Mouse (Mus musculus): ENCODE results near the gene Hs3st2.
A peak's percentile ranks its signal among the peaks of the same experiment; 100 is the strongest.

Hs3st2 gene

DNA sequence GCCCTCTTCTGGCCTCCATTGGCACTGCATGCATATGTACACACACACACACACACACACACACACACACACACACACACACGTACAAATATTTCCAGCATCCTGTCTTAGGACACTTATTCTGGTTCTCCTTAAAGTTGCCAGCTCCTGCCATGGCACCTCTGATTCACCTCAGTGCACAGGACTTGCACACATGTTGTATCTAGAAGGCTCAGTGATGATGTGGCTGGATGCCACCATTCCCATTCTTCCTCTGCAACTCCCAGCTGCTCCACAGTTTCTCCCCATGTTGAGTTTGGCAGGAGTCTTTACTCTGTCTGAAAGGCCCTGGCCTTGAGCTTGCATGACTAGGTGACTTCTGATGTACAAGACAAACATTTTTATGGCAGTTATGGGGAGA, 65.1 kb downstream of the Hs3st2 start:
- DNase-seq (ENCODE audit: inconsistent age in 2 of 2, low spot score in 1 of 2), result no peak

DNA sequence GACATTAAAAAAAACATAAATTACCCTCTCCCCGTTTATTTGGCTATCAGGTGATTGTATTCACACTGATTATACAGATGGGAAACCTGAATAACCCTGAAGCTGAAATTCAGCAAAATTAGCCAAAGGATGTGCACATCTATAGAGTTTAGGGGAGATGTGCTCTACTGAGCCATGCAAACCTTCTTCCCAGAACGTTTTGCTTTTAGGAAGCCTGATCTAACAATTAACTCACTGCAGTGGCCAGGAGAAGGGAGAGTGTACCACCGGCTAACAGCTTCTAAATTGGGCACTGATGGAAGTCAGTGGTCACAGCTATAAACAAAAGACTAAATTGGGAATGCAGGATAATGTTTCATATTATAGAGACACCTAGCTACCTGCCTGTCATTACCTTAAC, 66.4 kb downstream of the Hs3st2 start:
- no peak for DNase-seq (ENCODE audit: inconsistent age in 2 of 2, low spot score in 1 of 2)

DNA sequence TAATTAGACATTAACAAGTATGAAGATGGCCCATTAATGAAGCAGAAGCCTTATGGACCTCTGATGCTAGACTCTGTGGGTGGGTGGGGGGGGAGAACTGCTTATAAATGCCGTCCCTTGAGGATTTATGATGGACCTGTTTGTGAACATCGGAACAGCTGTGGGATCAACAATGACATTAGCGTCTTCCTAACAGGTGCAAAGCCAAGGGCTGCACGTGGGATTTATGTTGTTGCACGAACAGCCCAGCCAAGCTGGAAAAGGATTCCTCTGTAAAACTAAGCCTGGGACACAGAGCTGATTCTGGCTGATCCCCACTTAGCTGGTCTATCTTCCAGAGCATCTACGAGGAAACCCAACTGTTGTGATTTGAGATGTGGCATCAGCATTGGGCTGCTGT, 69.0 kb downstream of the Hs3st2 start:
- DNase-seq (ENCODE audit: inconsistent age in 2 of 2, low spot score in 1 of 2), result no peak

DNA sequence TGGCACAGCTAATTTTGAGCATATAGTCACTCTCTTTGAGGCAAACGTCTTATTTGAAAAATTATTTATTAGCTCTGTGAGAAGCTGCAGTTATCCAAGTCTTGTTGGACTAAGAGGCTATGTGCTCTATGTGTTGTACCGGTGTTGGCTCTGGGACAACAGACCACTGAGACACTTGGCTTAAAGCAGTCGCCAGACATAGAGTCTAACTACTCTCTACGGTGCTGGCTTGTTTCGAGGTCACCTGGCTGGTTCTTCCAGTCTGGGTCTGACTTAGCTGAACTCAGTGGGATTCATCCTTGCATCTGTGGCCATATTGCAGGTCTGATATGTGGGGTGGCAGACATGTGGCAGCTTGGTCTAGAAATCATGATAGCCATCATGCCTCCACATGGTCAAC, 72.8 kb downstream of the Hs3st2 start:
- DNase-seq (ENCODE audit: inconsistent age in 2 of 2, low spot score in 1 of 2), result no peak

DNA sequence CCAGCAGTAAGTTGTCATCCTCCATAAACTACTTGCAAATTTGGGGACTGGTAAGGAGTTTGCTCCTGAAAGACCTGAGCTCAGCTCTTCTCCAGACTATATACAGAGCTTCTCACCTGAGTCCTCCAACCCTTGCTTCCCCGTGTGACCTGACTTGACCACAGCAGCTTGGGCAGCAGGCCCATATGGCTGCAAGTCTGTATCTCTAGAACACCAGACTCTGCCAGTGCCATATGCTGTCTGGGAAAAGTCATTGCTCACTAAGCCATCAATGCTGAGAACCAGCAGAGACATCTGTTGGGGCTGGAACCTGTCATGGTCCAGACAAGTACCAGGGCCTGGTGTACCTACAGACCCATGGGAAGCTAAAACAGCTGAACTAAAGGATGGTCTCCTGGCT, 73.5 kb downstream of the Hs3st2 start:
- DNase-seq (ENCODE audit: inconsistent age in 2 of 2, low spot score in 1 of 2), result no peak

DNA sequence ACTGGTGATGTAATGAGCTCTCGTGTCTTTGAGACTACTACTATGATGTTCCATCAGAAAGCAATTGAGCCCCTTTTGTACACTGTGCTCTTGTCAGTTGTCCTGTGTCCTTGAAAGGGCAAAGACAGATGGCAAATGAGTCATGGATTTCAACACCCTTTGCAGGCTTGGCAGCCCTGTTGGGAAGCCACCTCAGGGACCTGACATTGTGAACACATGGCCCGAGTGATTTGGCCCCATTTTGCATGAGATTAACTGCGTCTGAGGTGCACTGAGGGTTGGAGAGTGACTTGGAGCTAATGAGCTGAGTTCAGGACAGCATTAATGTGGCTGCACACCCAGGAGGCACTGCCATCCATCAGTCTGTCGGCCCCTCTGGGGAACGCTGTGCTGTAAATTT, 74.7 kb downstream of the Hs3st2 start:
- DNase-seq (ENCODE audit: inconsistent age in 2 of 2, low spot score in 1 of 2), result peak; percentile 19 to 59

DNA sequence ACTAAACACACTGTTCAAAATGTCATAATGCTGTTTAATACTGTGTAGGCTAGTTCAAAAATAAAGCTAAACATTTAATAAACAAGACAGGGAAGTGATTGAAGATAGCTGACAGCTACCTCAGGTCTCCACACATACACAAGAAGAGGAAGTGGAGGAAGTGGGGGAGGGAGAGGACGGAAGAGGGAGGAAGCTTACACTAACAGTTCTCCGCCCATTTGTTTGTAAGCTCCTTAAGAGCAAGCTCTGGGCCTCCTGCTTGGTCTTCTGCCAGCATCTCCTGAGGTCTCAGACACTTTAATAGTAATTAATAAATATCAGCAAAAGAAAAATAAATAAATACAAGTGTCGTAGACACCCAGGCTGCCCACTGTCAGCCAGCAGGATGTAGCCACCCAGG, 77.8 kb downstream of the Hs3st2 start:
- DNase-seq (ENCODE audit: inconsistent age in 2 of 2, low spot score in 1 of 2), result no peak

DNA sequence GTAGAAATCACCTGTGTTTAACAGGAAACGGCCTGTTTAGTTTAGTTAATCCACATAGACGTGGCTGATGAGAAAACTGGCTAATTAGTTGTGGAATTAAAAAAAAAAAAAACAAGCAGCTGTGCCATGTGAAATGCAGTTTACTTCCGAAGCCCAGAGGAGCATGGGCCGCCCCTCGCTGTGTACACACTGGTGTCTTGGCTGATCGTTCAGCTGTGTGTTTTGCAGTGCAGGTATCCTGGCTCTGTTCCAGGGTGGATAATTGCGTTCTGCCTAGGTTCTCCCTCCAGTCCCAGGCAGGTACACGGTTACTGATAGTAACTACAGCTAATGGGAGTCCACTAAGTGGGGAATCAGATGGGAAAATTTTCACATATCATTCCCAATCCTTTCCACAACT, 86.6 kb downstream of the Hs3st2 start:
- no peak for DNase-seq (ENCODE audit: inconsistent age in 2 of 2, low spot score in 1 of 2)

DNA sequence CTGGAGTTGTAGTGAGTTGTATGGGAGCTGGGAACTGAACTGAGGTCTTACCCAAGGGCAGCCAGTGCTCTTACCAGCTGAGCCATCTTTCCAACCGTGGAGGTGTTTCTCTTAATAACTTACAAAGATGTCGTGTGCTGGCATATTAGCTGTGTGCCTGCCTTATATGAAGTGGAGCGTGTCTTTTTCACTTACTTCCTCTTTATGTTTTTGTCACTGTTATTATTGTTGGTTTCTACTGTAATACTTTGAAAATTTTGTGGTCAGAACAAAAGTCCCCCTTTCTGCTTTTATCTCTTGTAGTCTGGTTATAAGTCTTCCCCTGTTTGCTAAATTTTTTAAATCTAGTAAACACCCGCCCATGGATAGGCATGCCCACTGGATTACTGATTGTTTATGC, 88.4 kb downstream of the Hs3st2 start:
- DNase-seq (ENCODE audit: inconsistent age in 2 of 2, low spot score in 1 of 2), result no peak

DNA sequence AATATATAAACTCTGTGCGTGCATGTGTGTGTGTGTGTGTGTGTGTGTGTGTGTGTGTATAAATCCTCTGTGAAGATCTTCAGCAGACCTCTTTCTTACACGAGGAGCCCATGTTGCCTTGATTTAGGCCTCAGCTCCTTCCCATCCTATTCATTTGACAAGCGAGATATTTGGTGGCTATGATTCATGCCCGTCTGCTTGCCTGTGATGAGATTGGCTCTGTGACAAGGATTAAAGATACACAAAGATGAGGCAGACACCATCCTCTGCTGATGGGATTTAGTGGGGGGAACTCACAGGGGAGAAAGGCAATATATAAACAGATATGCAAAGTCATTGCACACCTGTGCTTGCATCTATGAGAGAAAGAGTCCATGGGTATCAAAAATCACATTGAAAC, 92.9 kb downstream of the Hs3st2 start:
- no peak for DNase-seq (ENCODE audit: inconsistent age in 2 of 2, low spot score in 1 of 2)

DNA sequence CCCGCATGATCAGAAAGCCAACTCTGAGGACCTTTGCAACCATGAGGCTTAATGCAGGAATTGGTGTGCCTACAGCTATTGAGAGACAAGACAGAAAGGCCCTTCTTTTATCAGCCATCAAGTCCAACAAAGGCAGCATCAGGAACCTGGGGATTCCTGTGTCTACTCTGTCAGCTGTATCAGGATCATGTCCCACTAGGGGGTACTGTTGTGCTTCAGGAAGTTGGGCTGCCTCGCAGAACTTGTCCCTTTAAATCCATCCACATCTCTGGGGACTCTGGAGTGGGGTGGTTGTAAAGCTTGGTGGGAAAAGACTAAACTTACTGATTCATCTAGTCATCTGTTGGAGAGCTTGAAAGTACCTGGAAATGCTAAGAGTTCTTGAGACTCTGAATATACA, 93.6 kb downstream of the Hs3st2 start:
- DNase-seq (ENCODE audit: inconsistent age in 2 of 2, low spot score in 1 of 2), result peak in 1 of 2 experiments; percentile 32

DNA sequence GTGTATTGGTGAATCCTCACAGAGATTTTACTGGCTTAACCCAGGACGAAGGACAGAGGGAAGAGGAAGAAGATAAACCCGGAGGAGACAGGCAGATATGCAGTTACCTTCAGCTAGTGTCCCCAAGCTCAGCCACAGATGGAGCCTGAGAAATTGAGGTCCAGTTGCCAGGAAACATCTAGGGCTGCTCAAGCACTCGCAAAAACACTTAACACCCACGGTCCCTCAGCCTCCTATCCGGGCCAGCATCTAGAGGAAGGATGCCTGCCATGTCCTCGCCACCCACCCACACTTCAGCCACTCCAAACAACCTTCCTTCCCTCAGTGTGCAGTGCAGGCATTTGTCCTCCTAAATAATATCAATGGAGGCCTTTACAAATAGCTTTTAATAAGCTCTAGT, 95.6 kb downstream of the Hs3st2 start:
- DNase-seq (ENCODE audit: inconsistent age in 2 of 2, low spot score in 1 of 2), result no peak

DNA sequence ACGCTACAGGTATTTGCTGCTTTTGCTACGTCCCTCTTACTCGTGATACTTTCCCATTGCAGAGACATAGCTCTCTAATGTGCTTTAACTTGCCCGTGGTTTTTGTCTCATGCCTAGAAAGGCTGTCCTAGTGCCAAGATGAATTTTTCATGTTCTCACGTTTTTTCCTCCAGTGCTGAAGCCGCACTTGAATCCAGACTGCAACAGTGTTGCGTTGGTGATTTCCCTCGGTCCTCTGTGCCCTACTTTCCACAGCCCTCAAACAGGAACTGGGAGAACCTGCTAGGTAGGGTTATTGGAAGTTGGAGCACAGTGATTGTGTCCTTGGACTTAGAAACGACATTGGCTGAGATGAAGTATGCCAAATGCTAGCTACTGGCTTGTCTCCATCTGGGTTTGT, 97.7 kb downstream of the Hs3st2 start:
- DNase-seq (ENCODE audit: inconsistent age in 2 of 2, low spot score in 1 of 2), result no peak

DNA sequence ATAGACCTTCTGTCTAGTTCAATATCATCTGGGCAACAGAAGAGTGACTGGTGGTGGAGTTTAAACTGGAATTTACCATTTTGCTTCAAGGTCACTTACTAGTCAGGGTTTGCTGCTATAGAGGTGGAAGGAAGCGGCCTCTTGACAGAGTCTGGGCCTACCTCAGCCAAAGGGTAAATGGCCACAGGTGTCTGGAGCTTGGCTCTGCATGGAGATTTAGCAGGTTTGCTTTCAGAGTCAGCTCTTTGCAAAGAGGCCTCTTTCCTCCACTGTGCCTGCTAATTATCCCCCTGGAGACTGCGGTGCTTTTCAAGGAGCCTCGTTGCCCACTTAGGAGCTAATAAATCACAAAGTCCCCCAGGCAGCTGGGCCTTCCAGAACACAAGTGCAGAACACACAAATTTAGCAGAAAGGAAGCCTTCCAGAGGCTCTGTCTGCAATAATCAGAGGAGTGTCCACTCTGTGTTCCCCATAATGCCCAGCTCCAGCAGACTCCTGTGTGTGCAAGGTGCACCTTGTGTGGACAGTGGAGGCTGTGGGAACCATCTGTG, 99.9 kb downstream of the Hs3st2 start:
- DNase-seq (ENCODE audit: inconsistent age in 2 of 2, low spot score in 1 of 2), result no peak

DNA sequence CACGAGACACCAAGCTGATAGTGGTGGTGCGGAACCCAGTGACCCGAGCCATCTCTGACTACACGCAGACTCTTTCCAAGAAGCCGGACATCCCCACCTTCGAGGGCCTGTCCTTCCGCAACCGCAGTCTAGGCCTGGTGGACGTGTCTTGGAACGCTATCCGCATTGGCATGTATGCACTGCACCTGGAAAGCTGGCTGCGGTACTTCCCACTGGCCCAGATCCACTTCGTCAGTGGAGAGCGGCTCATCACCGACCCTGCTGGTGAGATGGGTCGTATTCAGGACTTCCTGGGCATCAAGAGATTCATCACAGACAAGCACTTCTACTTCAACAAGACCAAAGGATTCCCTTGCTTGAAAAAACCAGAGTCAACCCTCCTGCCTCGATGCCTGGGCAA, 108.9 kb downstream of the Hs3st2 start:
- no peak for DNase-seq (ENCODE audit: inconsistent age in 2 of 2, low spot score in 1 of 2)

DNA sequence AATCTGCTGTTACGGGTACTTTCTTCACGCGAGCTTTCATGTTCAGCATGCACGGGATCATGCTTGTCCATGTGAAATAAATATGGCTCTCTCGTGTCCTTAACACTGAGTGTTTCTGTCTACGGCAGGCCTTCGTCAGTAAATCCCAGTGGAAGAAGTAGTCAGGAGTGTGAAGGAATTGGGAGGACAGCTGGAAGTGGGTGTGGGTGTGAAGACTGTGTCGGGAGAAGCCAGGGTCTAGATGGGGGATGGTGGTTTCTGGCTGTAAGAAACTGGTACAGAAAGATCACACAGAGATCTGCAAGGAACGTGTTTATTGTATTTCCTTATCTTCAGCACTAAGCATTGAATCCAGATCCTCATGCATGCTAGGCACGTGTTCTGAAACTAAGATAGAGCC, 110.0 kb downstream of the Hs3st2 start:
- DNase-seq (ENCODE audit: inconsistent age in 2 of 2, low spot score in 1 of 2), result no peak

DNA sequence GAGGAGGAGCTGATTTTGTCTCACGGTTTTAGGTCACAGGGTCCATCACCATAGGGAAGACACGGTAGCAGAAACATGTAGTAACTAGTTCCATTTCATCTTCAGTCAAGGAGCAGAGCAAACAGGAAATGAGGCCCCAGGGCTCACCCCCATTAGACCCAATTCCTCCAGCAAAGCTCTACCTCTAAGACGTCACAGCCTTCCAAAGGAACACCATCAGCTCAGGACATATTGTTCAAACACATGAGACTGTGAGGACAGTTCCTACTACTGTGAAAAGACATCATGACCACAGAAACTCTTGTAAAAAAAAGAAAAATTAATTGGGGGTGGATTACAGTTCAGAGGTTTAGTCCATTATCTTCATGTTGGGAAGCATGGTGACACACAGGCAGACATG, 125.1 kb downstream of the Hs3st2 start:
- DNase-seq (ENCODE audit: inconsistent age in 2 of 2, low spot score in 1 of 2), result no peak

DNA sequence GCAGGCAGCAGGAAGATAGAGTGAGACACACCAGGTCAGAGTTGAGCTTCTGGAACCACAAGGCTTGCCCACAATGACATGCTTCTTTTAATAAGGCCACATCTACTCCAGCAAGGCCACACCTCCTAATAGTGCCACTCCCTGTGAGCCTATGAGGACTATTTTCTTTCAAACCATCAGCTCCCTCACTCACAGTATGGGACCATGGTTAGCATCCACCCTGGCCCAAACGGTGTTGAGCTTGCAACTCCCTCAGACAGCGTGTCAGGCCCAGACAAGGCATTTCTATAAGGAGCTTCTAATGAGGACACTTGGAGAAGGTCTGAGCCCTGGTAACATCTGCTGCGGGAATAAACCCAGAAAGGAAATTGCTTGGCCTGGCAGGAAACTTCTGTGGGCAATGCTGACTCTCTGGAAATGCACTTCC, 125.5 kb downstream of the Hs3st2 start:
- DNase-seq (ENCODE audit: inconsistent age in 2 of 2, low spot score in 1 of 2), result peak in 1 of 2 experiments; percentile 26

DNA sequence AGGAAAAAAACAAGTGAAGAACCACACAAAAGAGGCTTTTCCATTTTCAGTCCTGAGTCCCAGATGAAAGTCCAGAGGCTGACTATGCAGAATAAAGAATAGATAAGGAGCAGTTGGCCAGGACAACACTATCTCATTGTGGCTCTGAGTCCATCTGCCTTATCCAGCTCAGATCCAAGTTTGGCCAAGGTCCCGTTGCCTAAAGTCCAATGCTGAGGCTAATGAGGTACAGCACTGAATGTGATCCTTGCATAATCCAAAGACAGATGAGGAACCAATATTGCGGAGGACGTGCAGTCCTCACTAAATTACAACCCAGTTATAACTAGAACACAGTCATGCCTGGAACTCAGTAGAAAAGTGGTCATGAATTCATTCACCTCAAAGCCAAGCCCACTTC, 130.5 kb downstream of the Hs3st2 start:
- no peak for DNase-seq (ENCODE audit: inconsistent age in 2 of 2, low spot score in 1 of 2)

DNA sequence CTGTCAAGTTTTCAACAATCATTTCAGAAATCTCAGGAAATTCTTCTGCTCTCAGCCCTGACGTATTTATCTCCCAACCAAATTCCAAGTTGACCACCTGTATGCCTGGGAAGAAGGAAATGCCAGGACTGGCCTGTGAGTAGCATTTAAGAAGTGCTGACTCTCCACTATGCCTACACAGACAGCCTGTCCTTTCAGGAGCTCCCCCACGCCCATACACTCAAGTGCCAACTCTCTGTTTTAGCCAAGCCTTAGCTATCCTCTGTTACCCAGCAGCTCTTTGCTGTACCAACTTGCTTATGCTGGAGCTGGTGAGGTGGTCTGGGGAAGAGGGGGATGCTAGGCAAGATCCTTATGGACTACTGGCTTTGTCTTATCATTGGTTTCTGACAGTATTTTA, 137.4 kb downstream of the Hs3st2 start:
- DNase-seq (ENCODE audit: inconsistent age in 2 of 2, low spot score in 1 of 2), result no peak

DNA sequence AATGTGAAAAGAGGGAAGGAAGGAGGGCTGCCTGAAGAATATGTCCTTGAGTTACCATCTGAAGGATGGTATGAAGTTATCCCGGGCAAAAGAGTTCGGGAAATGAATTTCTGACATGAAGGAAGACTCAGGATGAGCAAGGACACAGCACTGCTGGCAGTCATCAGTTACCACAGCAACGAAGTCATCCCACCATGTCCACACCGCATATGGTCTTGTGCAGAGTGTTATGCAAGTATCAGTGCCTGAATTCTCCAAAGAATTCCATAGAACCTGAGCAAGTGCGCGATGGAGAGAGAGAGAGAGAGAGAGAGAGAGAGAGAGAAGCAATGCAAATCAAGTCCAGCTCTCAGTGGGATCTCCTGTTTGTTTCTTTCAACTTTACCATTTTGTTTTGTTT, 142.0 kb downstream of the Hs3st2 start:
- no peak for DNase-seq (ENCODE audit: inconsistent age in 2 of 2, low spot score in 1 of 2)

DNA sequence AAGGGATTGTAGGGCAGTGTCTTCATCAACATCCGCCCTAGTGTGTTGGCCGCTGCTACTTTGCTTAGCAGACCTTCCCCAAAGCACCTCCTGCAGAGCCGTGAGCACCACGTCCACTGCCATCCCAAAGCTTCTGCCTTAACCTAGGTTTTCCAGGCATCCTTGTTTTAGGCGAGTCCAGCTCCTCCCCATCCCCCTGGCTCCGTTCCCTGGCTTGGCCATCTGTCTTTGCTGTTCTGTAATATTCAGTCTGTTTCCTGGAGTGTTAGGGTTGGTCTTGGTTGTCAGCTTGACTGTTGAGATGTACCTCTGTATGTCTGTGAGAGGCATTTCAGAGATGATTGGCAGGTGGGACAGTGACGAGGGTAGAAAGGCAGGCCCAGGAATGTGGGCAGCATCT, 142.7 kb downstream of the Hs3st2 start:
- DNase-seq (ENCODE audit: inconsistent age in 2 of 2, low spot score in 1 of 2), result no peak

DNA sequence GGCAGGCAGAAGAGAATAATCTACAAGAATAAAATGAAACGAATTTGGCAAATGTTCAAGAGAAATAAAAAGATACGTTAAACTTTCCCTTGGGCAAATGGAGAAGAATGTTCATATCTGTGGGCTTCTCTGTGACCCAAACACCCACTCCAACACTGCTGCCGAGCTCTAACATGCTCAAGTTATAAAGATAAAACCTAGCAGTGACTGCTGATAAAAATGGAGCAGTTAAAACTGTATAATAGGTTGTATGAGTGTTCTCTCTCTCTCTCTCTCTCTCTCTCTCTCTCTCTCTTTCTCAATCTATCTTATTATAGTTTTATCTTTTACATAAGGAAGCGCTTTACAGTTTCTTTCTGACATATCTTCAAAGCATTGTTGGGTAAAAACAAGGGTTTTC, 144.3 kb downstream of the Hs3st2 start:
- DNase-seq (ENCODE audit: inconsistent age in 2 of 2, low spot score in 1 of 2), result no peak

Data from adrenal gland, adult (tissue).